Mouse (Mus musculus) liver, embryonic 13.5 days (tissue): ENCODE measurements around the gene Fgd3. TPM values are rescaled to one million over a fixed set of nuclear protein-coding genes. Genes with fewer than 3 reads are reported as not detected.

ENCODE experiments used
- ATAC-seq: fragments of 200-750 bp; cut with Nextera tagmentation; 2 replicates; pipeline ENCODE4 v1.8.0; 2017; ENCODE audit warnings: low read depth, mild to moderate bottlenecking, moderate number of reproducible peaks, moderate library complexity
- DNase-seq: peaks from one replicate; pipeline ENCODE4 v3.0.0; 2022
- H3K27ac ChIP-seq: fragments of 300-500 bp; sonication (generic); 2 replicates; pipeline ENCODE4 v1.5.1; 2015; ENCODE audit warnings: moderate library complexity, mild to moderate bottlenecking, inconsistent platforms
- H3K27me3 ChIP-seq: fragments of 300-500 bp; sonication (generic); 2 replicates; pipeline ENCODE4 v1.6.1; 2015; ENCODE audit warnings: mild to moderate bottlenecking, inconsistent platforms
- H3K36me3 ChIP-seq: fragments of 300-500 bp; sonication (generic); 2 replicates; pipeline ENCODE4 v1.6.1; 2015; ENCODE audit warnings: mild to moderate bottlenecking, inconsistent platforms
- H3K4me1 ChIP-seq: fragments of 300-500 bp; sonication (generic); replicated peaks from 2 replicates; pipeline ENCODE4 v1.6.1; 2015; ENCODE audit warnings: inconsistent platforms
- H3K4me2 ChIP-seq: fragments of 300-500 bp; sonication (generic); 2 replicates; pipeline ENCODE4 v1.6.1; 2015; ENCODE audit warnings: inconsistent platforms, mild to moderate bottlenecking, moderate library complexity
- H3K4me3 ChIP-seq: fragments of 300-500 bp; sonication (generic); replicated peaks from 2 replicates; pipeline ENCODE4 v1.5.1; 2015; ENCODE audit warnings: mild to moderate bottlenecking, inconsistent platforms
- H3K9ac ChIP-seq: fragments of 300-500 bp; sonication (generic); 2 replicates; pipeline ENCODE4 v1.6.1; 2015; ENCODE audit warnings: mild to moderate bottlenecking, inconsistent platforms
- H3K9me3 ChIP-seq: fragments of 300-500 bp; sonication (generic); replicated peaks from 2 replicates; pipeline ENCODE4 v1.6.1; 2016; ENCODE audit warnings: inconsistent platforms
- WGBS: fragments of 180-500 bp; shearing (Covaris S2); methylation state at CpG from one replicate; pipeline ENCODE4 v1.1.7; 2015; ENCODE audit not compliant: insufficient replicate concordance; 5-methylcytosine and 5-hydroxymethylcytosine counted together
- polyA plus RNA-seq: library from polyadenylated mRNA; unstranded; fragments of >200 nt; fragmentation: Nextera tagmentation; extraction: Ambion mirVana; gene quantifications from 2 replicates; pipeline ENCODE4 v1.2.1, GENCODE M21; 2015

Fgd3 gene
- polyA plus RNA-seq, 1 experiment from 2014 or later: 0.37 TPM

GRCm38 (mm10) chr13:49212711-49213500 lies 107.2 kb downstream of the Fgd3 start:
- Histone ChIP-seq H3K4me2 (no peak overlapping the region), H3K4me1 (peaks cover 37% of the 10 kb centered on the region), H3K9ac (no peak overlapping the region), H3K27me3 (peaks cover 22% of the 10 kb centered on the region), H3K9me3 (no peaks in the 10 kb centered on the region), H3K4me3 (no peak overlapping the region), H3K36me3 (no peaks in the 10 kb centered on the region), H3K27ac (no peak overlapping the region)
- no peak for ATAC-seq
- 75% methylated on average over 4 of the region's 4 CpGs for WGBS
- no peak for DNase-seq

Other genes starting within 250 kb of the Fgd3 start
- gene Wnk2, start 172.3 kb downstream of the Fgd3 start, polyA plus RNA-seq: 0.03 and 0.09 TPM in 2 replicates
- 39.7 and 40.0 TPM in 2 replicates for gene Ninj1, start 132.8 kb downstream of the Fgd3 start, polyA plus RNA-seq
- gene Card19, start 104.3 kb downstream of the Fgd3 start, polyA plus RNA-seq: 11.9 and 13.2 TPM in 2 replicates
- 1.6 and 1.7 TPM in 2 replicates for gene Susd3, start 71.6 kb downstream of the Fgd3 start, polyA plus RNA-seq
- gene Bicd2, start 21.3 kb upstream of the Fgd3 start, polyA plus RNA-seq: 9.0 and 10.5 TPM in 2 replicates
- 10.1 and 11.7 TPM in 2 replicates for gene Ippk, start 100.9 kb upstream of the Fgd3 start, polyA plus RNA-seq
- 1.0 TPM in 2 replicates for gene Tes3-ps, start 173.0 kb upstream of the Fgd3 start, polyA plus RNA-seq
- gene Ecm2, start 184.5 kb upstream of the Fgd3 start, polyA plus RNA-seq: 0.18 and 0.23 TPM in 2 replicates
- 0.48 and 0.89 TPM in 2 replicates for gene Aspn, start 224.1 kb upstream of the Fgd3 start, polyA plus RNA-seq